Mouse (Mus musculus) cerebellum, adult 2 months (tissue): Measurements from ENCODE around the gene Tmem185b. TPM values are rescaled to one million over a fixed set of nuclear protein-coding genes. Genes with fewer than 3 reads are reported as not detected.
A peak's percentile ranks its signal among the peaks of the same experiment; 100 is the strongest.

Experiments used
- DNase-seq, 2 experiments: peaks; one replicate each; pipeline ENCODE4 v3.0.0; 2021
- H3K27ac ChIP-seq: fragments of 200-500 bp; 2 replicates; pipeline ENCODE4 v1.5.1; 2012; ENCODE audit warnings: low read length, control low read depth, inconsistent platforms; ENCODE audit not compliant: insufficient read depth
- H3K27me3 ChIP-seq: fragments of 200-500 bp; 2 replicates; pipeline ENCODE4 v1.6.1; 2012; ENCODE audit warnings: inconsistent platforms, mild to moderate bottlenecking, low read length, moderate library complexity; ENCODE audit not compliant: control insufficient read depth, insufficient read depth
- H3K4me1 ChIP-seq: fragments of 200-500 bp; 2 replicates; pipeline ENCODE4 v1.6.1; 2011; ENCODE audit warnings: low read length; ENCODE audit not compliant: control insufficient read depth, insufficient read depth
- H3K4me3 ChIP-seq: fragments of 200-500 bp; replicated peaks from 2 replicates; pipeline ENCODE3; 2011; ENCODE audit warnings: mild to moderate bottlenecking, low read depth, low read length, control low read depth; ENCODE audit not compliant: insufficient read depth
- CTCF ChIP-seq: fragments of 200-500 bp; IDR thresholded peaks from 2 replicates; pipeline ENCODE4 v1.5.1; 2011; ENCODE audit warnings: low read depth, mild to moderate bottlenecking, control low read depth, low read length, moderate library complexity, borderline replicate concordance; ENCODE audit not compliant: insufficient read depth
- POLR2A ChIP-seq: fragments of 200-500 bp; IDR thresholded peaks from 2 replicates; pipeline ENCODE4 v1.6.1; 2011; ENCODE audit warnings: low read length, control low read depth, borderline replicate concordance; ENCODE audit not compliant: insufficient read depth
- WGBS: fragments of 180-500 bp; shearing (Covaris S2); methylation state at CpG from one replicate; pipeline ENCODE4 v1.1.7; 2018; 5-methylcytosine and 5-hydroxymethylcytosine counted together
- polyA plus RNA-seq: library from polyadenylated mRNA; depleted of rRNA; stranded (reverse); fragments of >200 nt; gene quantifications from 2 replicates; pipeline ENCODE4 v1.2.3, GENCODE M21; 2012

The Tmem185b gene
- polyA plus RNA-seq, 1 experiment, result 13.0 TPM

GRCm38 (mm10) chr1:119541570-119541969 lies 15.6 kb downstream of the Tmem185b start:
- Histone ChIP-seq H3K4me3 (no peak overlapping the region), H3K27ac (no peak overlapping the region), H3K4me1 (no peaks in the 10 kb centered on the region; the same call in 1 of the 2 replicates), H3K27me3 (no peaks in the 10 kb centered on the region)
- no peak for TF ChIP-seq CTCF
- no peak for TF ChIP-seq POLR2A
- WGBS, result 73% methylated on average over 3 of the region's 3 CpGs
- DNase-seq, result no peak

- H3K27ac ChIP-seq, result no peak overlapping the region
- H3K27me3 ChIP-seq, result no peaks in the 10 kb centered on the region
- no peaks in the 10 kb centered on the region; the same call in 1 of the 2 replicates for H3K4me1 ChIP-seq
- WGBS, result 93% methylated on average over 6 of the region's 6 CpGs
- no peak for TF ChIP-seq CTCF
- TF ChIP-seq POLR2A, result no peak
- no peak overlapping the region for H3K4me3 ChIP-seq
- DNase-seq, result no peak
Observed at GRCm38 (mm10) chr1:119543316-119543715, 17.4 kb downstream of the Tmem185b start.

DNA sequence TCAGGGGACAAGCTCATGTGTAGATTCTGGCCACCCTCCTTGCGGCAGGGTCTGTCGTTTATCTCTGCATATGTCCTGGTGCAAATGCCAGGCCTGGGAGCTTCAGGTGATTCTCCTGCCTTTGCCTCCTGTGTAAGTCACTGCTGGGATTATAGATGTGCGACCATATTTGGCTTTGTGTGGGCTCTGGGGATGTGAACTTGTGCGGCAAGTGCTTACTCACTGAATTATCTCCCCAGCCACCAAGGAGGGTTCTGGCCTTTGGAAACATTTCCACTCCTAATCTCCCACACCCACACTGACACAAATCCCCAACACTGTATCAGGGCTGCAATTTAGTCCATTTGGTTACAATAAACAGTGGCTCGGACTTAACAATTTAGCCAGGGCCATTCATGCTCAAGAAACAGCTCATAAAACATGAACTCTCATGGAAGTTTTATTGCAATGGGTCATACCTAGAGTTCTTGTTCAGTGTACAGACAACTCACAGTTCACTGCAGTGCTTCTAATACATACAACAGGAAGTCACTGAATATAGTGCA lies 18.7 kb downstream of the Tmem185b start:
- H3K4me3 ChIP-seq, result no peak overlapping the region
- H3K27me3 ChIP-seq, result no peaks in the 10 kb centered on the region
- no peak for DNase-seq
- no peak overlapping the region for H3K27ac ChIP-seq
- H3K4me1 ChIP-seq, result no peaks in the 10 kb centered on the region
- 96% methylated on average over 5 of the region's 5 CpGs for WGBS
- TF ChIP-seq CTCF (no peak), POLR2A (no peak)

GRCm38 (mm10) chr1:119545164-119545563 lies 19.2 kb downstream of the Tmem185b start:
- TF ChIP-seq CTCF (no peak), POLR2A (no peak)
- Histone ChIP-seq H3K27me3 (no peaks in the 10 kb centered on the region), H3K4me1 (no peaks in the 10 kb centered on the region), H3K27ac (no peak overlapping the region), H3K4me3 (no peak overlapping the region)
- DNase-seq, result no peak
- WGBS, result 88% methylated on average over 2 of the region's 2 CpGs

- DNase-seq, result no peak
- Histone ChIP-seq H3K27me3 (no peaks in the 10 kb centered on the region), H3K4me1 (no peaks in the 10 kb centered on the region), H3K4me3 (no peak overlapping the region), H3K27ac (no peak overlapping the region)
- WGBS, result 94% methylated on average over 4 of the region's 4 CpGs
- no peak for TF ChIP-seq CTCF
- no peak for TF ChIP-seq POLR2A
Observed at GRCm38 (mm10) chr1:119545671-119546070, 19.7 kb downstream of the Tmem185b start.

GRCm38 (mm10) chr1:119546490-119546889 lies 20.5 kb downstream of the Tmem185b start:
- Histone ChIP-seq H3K4me3 (no peak overlapping the region), H3K27me3 (no peaks in the 10 kb centered on the region), H3K4me1 (no peaks in the 10 kb centered on the region), H3K27ac (no peak overlapping the region)
- WGBS, result 88% methylated on average over 3 of the region's 3 CpGs
- DNase-seq, result no peak
- TF ChIP-seq CTCF (no peak), POLR2A (no peak)

DNA sequence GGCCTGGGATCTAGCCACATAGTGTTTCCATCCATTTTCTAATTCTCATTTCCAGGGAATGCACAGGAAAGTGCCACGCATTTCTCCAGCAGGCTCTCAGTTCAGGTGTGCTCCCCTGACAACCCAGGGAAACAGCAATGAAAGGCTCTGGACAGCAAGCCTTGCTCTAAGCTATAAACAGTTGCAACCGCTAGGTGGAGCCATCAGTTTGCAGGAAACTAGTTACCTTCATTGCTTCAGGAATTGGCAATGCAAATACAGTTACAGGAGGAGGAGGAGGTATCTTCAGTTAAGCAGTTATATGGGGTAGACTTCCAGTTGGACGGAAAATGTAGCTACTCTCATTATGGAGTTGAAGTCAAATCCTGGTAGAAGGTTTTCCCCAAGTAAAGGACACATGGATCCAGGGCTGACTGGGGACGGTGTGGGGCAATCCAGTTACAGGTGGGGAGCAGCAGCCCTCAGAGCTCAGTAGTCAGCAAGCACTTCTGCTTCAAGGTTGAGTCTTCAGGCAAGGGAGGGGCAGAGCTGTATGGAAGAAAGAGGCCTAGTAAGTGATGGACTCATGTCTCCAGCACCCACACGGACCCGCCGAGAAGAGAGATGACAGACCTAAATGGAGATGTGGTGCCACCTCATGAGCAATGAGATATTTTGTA lies 22.8 kb downstream of the Tmem185b start:
- 69% methylated on average over 7 of the region's 7 CpGs for WGBS
- TF ChIP-seq CTCF (peak; percentile 74), POLR2A (no peak)
- Histone ChIP-seq H3K27ac (no peak overlapping the region), H3K4me1 (no peaks in the 10 kb centered on the region), H3K4me3 (no peak overlapping the region), H3K27me3 (no peaks in the 10 kb centered on the region)
- peak; percentile 69 to 76 for DNase-seq

- Histone ChIP-seq H3K27ac (no peak overlapping the region), H3K4me1 (no peaks in the 10 kb centered on the region), H3K27me3 (no peaks in the 10 kb centered on the region), H3K4me3 (no peak overlapping the region)
- no peak for DNase-seq
- TF ChIP-seq CTCF, result no peak
- TF ChIP-seq POLR2A, result no peak
- 93% methylated on average over 7 of the region's 7 CpGs for WGBS
Observed at GRCm38 (mm10) chr1:119549327-119549689, 23.3 kb downstream of the Tmem185b start.
